Mouse (Mus musculus): ENCODE data around the gene Mrgprf. TPM values are rescaled to one million over a fixed set of nuclear protein-coding genes. Genes with fewer than 3 reads are reported as not detected.

The Mrgprf gene
- total and polyA plus RNA-seq, 2 experiments = 0.48 TPM; not detected in 1

- 81% methylated on average over 6 of the region's 6 CpGs for WGBS
- H3K79me2 ChIP-seq (ENCODE audit: control insufficient read depth, insufficient read depth, low read length) = no peaks in the 10 kb centered on the region
Observed at GRCm38 (mm10) chr7:145333936-145334335, 33.3 kb downstream of the Mrgprf start.

GRCm38 (mm10) chr7:145334428-145335027 lies 33.9 kb downstream of the Mrgprf start:
- H3K36me3 ChIP-seq (ENCODE audit: control insufficient read depth, insufficient read depth, low read length) = no peaks in the 10 kb centered on the region
- H3K4me3 ChIP-seq (ENCODE audit: insufficient read depth, low read depth, low read length) = no peak overlapping the region
- H3K4me1 ChIP-seq (ENCODE audit: control insufficient read depth, insufficient read depth, low read length) = no peaks in the 10 kb centered on the region
- no peaks in the 10 kb centered on the region for H3K79me2 ChIP-seq (ENCODE audit: control insufficient read depth, insufficient read depth, low read length)
- DNase-seq (ENCODE audit: extremely low read depth, low read depth, low spot score) = no peak
- 81% methylated on average over 4 of the region's 4 CpGs for WGBS
- H3K27ac ChIP-seq (replicated peaks; ENCODE audit: insufficient read depth, low read depth, low read length) = no peak overlapping the region
- no peaks in the 10 kb centered on the region for H3K27me3 ChIP-seq (ENCODE audit: control insufficient read depth, insufficient read depth, low read length)
- no peak overlapping the region for H3K9ac ChIP-seq (ENCODE audit: low read depth, low read length)
- TF ChIP-seq POLR2A (IDR thresholded peaks at IDR 0.05; ENCODE audit: extremely low read depth, insufficient read depth, low read length) = no peak
- no peak for TF ChIP-seq CTCF (IDR thresholded peaks at IDR 0.05; ENCODE audit: low read depth, low read length)

More at GRCm38 (mm10) chr7:145333936-145334335, 33.3 kb downstream of the Mrgprf start:
- Histone ChIP-seq H3K4me3 (ENCODE audit: insufficient read depth, low read depth, low read length) (no peak overlapping the region), H3K9ac (ENCODE audit: low read depth, low read length) (no peak overlapping the region), H3K4me1 (ENCODE audit: control insufficient read depth, insufficient read depth, low read length) (no peaks in the 10 kb centered on the region), H3K27me3 (ENCODE audit: control insufficient read depth, insufficient read depth, low read length) (no peaks in the 10 kb centered on the region), H3K36me3 (ENCODE audit: control insufficient read depth, insufficient read depth, low read length) (no peaks in the 10 kb centered on the region), H3K27ac (replicated peaks; ENCODE audit: insufficient read depth, low read depth, low read length) (no peak overlapping the region)
- DNase-seq (ENCODE audit: extremely low read depth, low read depth, low spot score) = no peak
- no peak for TF ChIP-seq POLR2A (IDR thresholded peaks at IDR 0.05; ENCODE audit: extremely low read depth, insufficient read depth, low read length)
- TF ChIP-seq CTCF (IDR thresholded peaks at IDR 0.05; ENCODE audit: low read depth, low read length) = no peak

- no peak overlapping the region for H3K4me3 ChIP-seq (ENCODE audit: insufficient read depth, low read depth, low read length)
- H3K36me3 ChIP-seq (ENCODE audit: control insufficient read depth, insufficient read depth, low read length) = no peaks in the 10 kb centered on the region
- no peak for TF ChIP-seq CTCF (IDR thresholded peaks at IDR 0.05; ENCODE audit: low read depth, low read length)
- no peak for TF ChIP-seq POLR2A (IDR thresholded peaks at IDR 0.05; ENCODE audit: extremely low read depth, insufficient read depth, low read length)
- H3K27me3 ChIP-seq (ENCODE audit: control insufficient read depth, insufficient read depth, low read length) = no peaks in the 10 kb centered on the region
- no peak for DNase-seq (ENCODE audit: extremely low read depth, low read depth, low spot score)
- no peak overlapping the region for H3K9ac ChIP-seq (ENCODE audit: low read depth, low read length)
- H3K27ac ChIP-seq (replicated peaks; ENCODE audit: insufficient read depth, low read depth, low read length) = no peak overlapping the region
- no peaks in the 10 kb centered on the region for H3K79me2 ChIP-seq (ENCODE audit: control insufficient read depth, insufficient read depth, low read length)
- H3K4me1 ChIP-seq (ENCODE audit: control insufficient read depth, insufficient read depth, low read length) = no peaks in the 10 kb centered on the region
Observed at GRCm38 (mm10) chr7:145335199-145335598, 34.6 kb downstream of the Mrgprf start.

- H3K79me2 ChIP-seq (ENCODE audit: control insufficient read depth, insufficient read depth, low read length) = no peaks in the 10 kb centered on the region
- no peaks in the 10 kb centered on the region for H3K4me1 ChIP-seq (ENCODE audit: control insufficient read depth, insufficient read depth, low read length)
- no peaks in the 10 kb centered on the region for H3K36me3 ChIP-seq (ENCODE audit: control insufficient read depth, insufficient read depth, low read length)
- no peak overlapping the region for H3K4me3 ChIP-seq (ENCODE audit: insufficient read depth, low read depth, low read length)
- H3K27me3 ChIP-seq (ENCODE audit: control insufficient read depth, insufficient read depth, low read length) = no peaks in the 10 kb centered on the region
- WGBS = 90% methylated on average over 3 of the region's 3 CpGs
- TF ChIP-seq CTCF (IDR thresholded peaks at IDR 0.05; ENCODE audit: low read depth, low read length) (no peak), POLR2A (IDR thresholded peaks at IDR 0.05; ENCODE audit: extremely low read depth, insufficient read depth, low read length) (no peak)
- no peak for DNase-seq (ENCODE audit: extremely low read depth, low read depth, low spot score)
- H3K27ac ChIP-seq (replicated peaks; ENCODE audit: insufficient read depth, low read depth, low read length) = no peak overlapping the region
- H3K9ac ChIP-seq (ENCODE audit: low read depth, low read length) = no peak overlapping the region
Observed at GRCm38 (mm10) chr7:145335616-145336332, 35.1 kb downstream of the Mrgprf start.

GRCm38 (mm10) chr7:145337889-145338288 lies 37.3 kb downstream of the Mrgprf start:
- Histone ChIP-seq H3K27ac (replicated peaks; ENCODE audit: insufficient read depth, low read depth, low read length) (no peak overlapping the region), H3K27me3 (ENCODE audit: control insufficient read depth, insufficient read depth, low read length) (no peaks in the 10 kb centered on the region), H3K4me1 (ENCODE audit: control insufficient read depth, insufficient read depth, low read length) (no peaks in the 10 kb centered on the region), H3K79me2 (ENCODE audit: control insufficient read depth, insufficient read depth, low read length) (no peaks in the 10 kb centered on the region), H3K4me3 (ENCODE audit: insufficient read depth, low read depth, low read length) (no peak overlapping the region), H3K36me3 (ENCODE audit: control insufficient read depth, insufficient read depth, low read length) (no peaks in the 10 kb centered on the region), H3K9ac (ENCODE audit: low read depth, low read length) (no peak overlapping the region)
- WGBS = 79% methylated on average over 2 of the region's 2 CpGs
- no peak for DNase-seq (ENCODE audit: extremely low read depth, low read depth, low spot score)
- no peak for TF ChIP-seq POLR2A (IDR thresholded peaks at IDR 0.05; ENCODE audit: extremely low read depth, insufficient read depth, low read length)
- no peak for TF ChIP-seq CTCF (IDR thresholded peaks at IDR 0.05; ENCODE audit: low read depth, low read length)
